Mouse (Mus musculus): Measurements from ENCODE around the gene Vps8.

DNA sequence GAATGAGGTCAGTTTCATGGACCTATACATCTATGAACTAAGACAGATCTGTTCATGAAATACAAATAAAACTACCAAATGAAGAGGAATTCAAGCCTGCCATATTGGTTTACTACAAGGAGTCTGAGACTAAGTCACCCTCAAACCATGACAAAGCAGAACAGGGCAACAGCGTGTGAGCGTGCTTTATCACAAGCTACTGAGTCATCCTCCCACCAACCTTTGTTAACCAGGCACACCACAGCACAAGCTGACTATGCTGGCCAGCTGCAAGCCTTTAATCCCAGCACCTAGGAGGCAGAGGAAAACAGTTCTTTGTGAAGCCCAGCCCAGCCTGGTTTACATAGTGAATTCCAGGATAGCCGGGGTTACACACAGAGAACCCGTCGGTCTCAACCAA is 4.9 kb upstream of the Vps8 start:
- TF ChIP-seq CTCF (IDR thresholded peaks at IDR 0.05; ENCODE audit: borderline replicate concordance, control insufficient read depth, extremely low read depth, insufficient read depth, low read length, poor library complexity) (no peak), POLR2A (IDR thresholded peaks at IDR 0.05; ENCODE audit: control insufficient read depth, extremely low read depth, insufficient read depth, low read length, poor library complexity) (no peak)
